Mouse (Mus musculus) hematopoietic stem cell, adult 5-6 weeks (primary cell): ENCODE measurements around the gene Paqr9. TPM values are rescaled to one million over a fixed set of nuclear protein-coding genes. Genes with fewer than 3 reads are reported as not detected.
"Not testable (repeated sequence)": the region's sequence is repeated elsewhere in the genome, so short reads cannot be mapped to it uniquely, and the experiment has no call there.

Experiments
- ATAC-seq, 2 experiments: fragments of 125-278 bp in 1 of 2; replicated peaks in 1 of 2; 2 replicates each; pipeline ENCODE4 v1.8.0; 2016 to 2017; ENCODE audit warnings: inconsistent platforms in 2 of 2, mild to moderate bottlenecking in 2 of 2, moderate number of reproducible peaks in 2 of 2, low read depth in 1 of 2, moderate TSS enrichment in 1 of 2; ENCODE audit not compliant: low FRiP score in 2 of 2, poor library complexity in 2 of 2, severe bottlenecking in 2 of 2, insufficient read depth in 1 of 2, low TSS enrichment in 1 of 2
- total RNA-seq: library from RNA; stranded (forward); fragments of 172-1452, 232-1000 nt; gene quantifications from 2 replicates; pipeline ENCODE4 v1.2.3, GENCODE M21; 2017

Gene Paqr9
- 0.88 and 4.4 TPM in 2 replicates for total RNA-seq

GRCm38 (mm10) chr9:95559059-95559935 is at the start of gene Paqr9:
Gene Paqr9, plus strand, starts transcription at chr9:95559657.
- ATAC-seq: no peak

GRCm38 (mm10) chr9:95510693-95511404 is 48.6 kb upstream of the Paqr9 start:
- ATAC-seq: 0 out of 4 replicates have a peak, but pooled peaks of 1 of the 2 experiments have one; percentile 11

- peak; percentile 88 to 94 for ATAC-seq
These were observed 47.8 kb upstream of the Paqr9 start, which contains the start of gene U2surp for GRCm38 (mm10) chr9:95511472-95512330. Gene U2surp, minus strand, starts transcription at chr9:95511996.

GRCm38 (mm10) chr9:95512331-95513030 is 47.0 kb upstream of the Paqr9 start:
- ATAC-seq: no peak

GRCm38 (mm10) chr9:95513776-95514175 is 45.7 kb upstream of the Paqr9 start:
- ATAC-seq: no peak

- not testable (repeated sequence) for ATAC-seq
These were observed 45.1 kb upstream of the Paqr9 start for GRCm38 (mm10) chr9:95514361-95514760.

- ATAC-seq: no peak
These were observed 38.9 kb upstream of the Paqr9 start for GRCm38 (mm10) chr9:95520563-95520962.

- ATAC-seq: no peak
These were observed 38.4 kb upstream of the Paqr9 start for GRCm38 (mm10) chr9:95521031-95521430.

GRCm38 (mm10) chr9:95521566-95521965 is 37.9 kb upstream of the Paqr9 start:
- no peak for ATAC-seq

- no peak for ATAC-seq
These were observed 36.9 kb upstream of the Paqr9 start for GRCm38 (mm10) chr9:95522561-95522960.

- ATAC-seq: no peak
These were observed 34.1 kb upstream of the Paqr9 start for GRCm38 (mm10) chr9:95525376-95525775.

- ATAC-seq: peak; percentile 80 to 84
These were observed 33.5 kb upstream of the Paqr9 start for GRCm38 (mm10) chr9:95525961-95526360.

- no peak for ATAC-seq
These were observed 31.8 kb upstream of the Paqr9 start for GRCm38 (mm10) chr9:95527676-95528075.

GRCm38 (mm10) chr9:95531144-95531543 is 28.3 kb upstream of the Paqr9 start:
- ATAC-seq: no peak

GRCm38 (mm10) chr9:95533817-95534216 is 25.6 kb upstream of the Paqr9 start:
- ATAC-seq: peak; percentile 32 to 59; a peak in 1 of 4 replicates

GRCm38 (mm10) chr9:95539176-95539800 is 20.2 kb upstream of the Paqr9 start:
- ATAC-seq: no peak
